Comparison of ENCODE assay signal across 28 mouse cellular contexts in the genomic region with DNA sequence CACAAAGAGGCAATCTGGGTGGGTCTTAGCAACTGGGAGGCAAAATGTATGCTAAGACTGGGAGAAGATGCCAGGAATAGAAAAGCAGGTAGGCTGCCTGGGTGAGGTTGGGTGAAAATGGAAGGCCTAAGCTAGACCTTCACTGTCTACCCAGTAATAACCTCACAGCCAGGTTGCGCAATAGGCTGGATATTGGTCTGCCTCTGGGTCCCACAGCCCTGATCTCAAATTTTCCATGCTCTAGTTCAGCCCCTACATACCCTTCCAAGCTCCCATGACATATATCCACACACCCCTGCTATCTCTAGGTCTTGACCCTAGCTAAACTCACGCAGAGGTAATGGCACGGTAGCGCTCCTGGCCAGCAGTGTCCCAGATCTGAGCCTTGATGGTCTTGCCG. TPM values are rescaled to one million over a fixed set of nuclear protein-coding genes. Genes with fewer than 3 reads are reported as not detected.
DNase-seq lines count a peak whose midpoint lies in the region; ATAC-seq and TF ChIP-seq lines count a peak whose summit lies in the region.
"Had no signal": no experiment of that assay in that cellular context is flagged by ENCODE, and none has a peak within 500 bp of the region (broad histone marks: within the 10 kb centered on the region; RNA-seq: fewer than 3 reads in every experiment).

No protein-coding gene starts in this region.

- intact Hi-C loops in gastrocnemius, adult 2 months (cut with DNase I), result no loop called here
- intact Hi-C loops in gastrocnemius, postnatal 36 days (cut with DNase I), result no loop called here

- H3K27ac ChIP-seq in gastrocnemius, adult 2 months, result peak overlapping the region; percentile 4; the same call in 1 of the 2 replicates
- H3K27ac ChIP-seq in lung, postnatal 0 days (ENCODE audit: low read length), result no peak overlapping the region
- H3K27ac ChIP-seq: embryonic facial prominence, embryonic 10.5 days; embryonic facial prominence, embryonic 15.5 days; forebrain, embryonic 12.5 days; heart, embryonic 13.5 days; kidney, embryonic 15.5 days; neural tube, embryonic 12.5 days; stomach, embryonic 15.5 days had no signal

- no peak overlapping the region for H3K4me2 ChIP-seq in lung, postnatal 0 days (replicated peaks; ENCODE audit: low read depth, low read length)
- H3K4me2 ChIP-seq in myocyte (ENCODE audit: low read depth), result no peak overlapping the region
- H3K4me2 ChIP-seq: embryonic facial prominence, embryonic 15.5 days; forebrain, embryonic 12.5 days; heart, embryonic 13.5 days; kidney, embryonic 15.5 days; neural tube, embryonic 12.5 days; stomach, embryonic 15.5 days had no signal

- no peak for TF ChIP-seq CTCF in gastrocnemius, adult 2 months (IDR thresholded peaks at IDR 0.05)
- TF ChIP-seq CTCF in lung, postnatal 0 days (IDR thresholded peaks at IDR 0.05), result no peak

- H3K9ac ChIP-seq in lung, postnatal 0 days (replicated peaks; ENCODE audit: low read depth), result no peak overlapping the region
- H3K9ac ChIP-seq: embryonic facial prominence, embryonic 15.5 days; forebrain, embryonic 12.5 days; forebrain, postnatal 0 days; heart, embryonic 13.5 days; kidney, embryonic 15.5 days; neural tube, embryonic 12.5 days; stomach, embryonic 15.5 days had no signal

- DNase-seq in gastrocnemius, adult 2 months, result peak; percentile 43
- DNase-seq in gastrocnemius, postnatal 36 days, result no peak
- peak; percentile 41 for DNase-seq in lung, postnatal 14 days
- no peak for DNase-seq in lung, postnatal 0 days (ENCODE audit: low spot score)
- DNase-seq in NIH3T3 (ENCODE audit: low read depth), result peak; percentile 28
- DNase-seq: B cell, adult 2 months; cerebellum, adult 8-10 months; cerebellum, postnatal 25 days; forebrain, postnatal 0 days; gastrocnemius, postnatal 10 days; heart, postnatal 10 days; kidney, adult 18-20 months; kidney, postnatal 25 days; liver; right cerebral cortex, postnatal 14 days had no signal

- WGBS in lung, postnatal 0 days, result 94% methylated on average over 5 of the region's 5 CpGs

- no peak for TF ChIP-seq EP300 in lung, postnatal 0 days (IDR thresholded peaks at IDR 0.05)

- no peak overlapping the region for H3ac ChIP-seq in myocyte (ENCODE audit: control insufficient read depth, insufficient read length)

- no peaks in the 10 kb centered on the region for H3K9me3 ChIP-seq in lung, postnatal 0 days (ENCODE audit: low read length)
- H3K9me3 ChIP-seq: embryonic facial prominence, embryonic 10.5 days; embryonic facial prominence, embryonic 15.5 days; forebrain, embryonic 12.5 days; G1E; heart, embryonic 13.5 days; kidney, embryonic 15.5 days; neural tube, embryonic 12.5 days; stomach, embryonic 15.5 days had no signal

- no peak for TF ChIP-seq POLR2A in myocyte (IDR thresholded peaks at IDR 0.05; ENCODE audit: insufficient read length, low read depth)

- no peaks in the 10 kb centered on the region for H3K27me3 ChIP-seq in lung, postnatal 0 days (replicated peaks; ENCODE audit: insufficient read depth, low read length)
- H3K27me3 ChIP-seq in myocyte (ENCODE audit: control insufficient read depth, insufficient read depth, insufficient read length), result no peaks in the 10 kb centered on the region
- H3K27me3 ChIP-seq: embryonic facial prominence, embryonic 15.5 days; forebrain, embryonic 12.5 days; heart, embryonic 13.5 days; kidney, embryonic 15.5 days; neural tube, embryonic 12.5 days; Patski; stomach, embryonic 15.5 days had no signal

- ATAC-seq in lung, postnatal 0 days, result no peak
- ATAC-seq in CD4-positive, CD25-positive, alpha-beta regulatory T cell, adult 4 months, result no peak
- ATAC-seq: forebrain, postnatal 0 days; hindbrain, embryonic 16.5 days; midbrain, embryonic 16.5 days; Patski had no signal

- peaks cover 33% of the 10 kb centered on the region for H3K79me2 ChIP-seq in myocyte (ENCODE audit: control insufficient read depth, insufficient read depth)

- H3K4me1 ChIP-seq in lung, postnatal 0 days (ENCODE audit: insufficient read depth, low read depth, low read length), result no peaks in the 10 kb centered on the region
- H3K4me1 ChIP-seq: embryonic facial prominence, embryonic 10.5 days; kidney, embryonic 15.5 days; neural tube, embryonic 12.5 days; stomach, embryonic 15.5 days had no signal

- H3K4me3 ChIP-seq in gastrocnemius, adult 2 months, result no peak overlapping the region
- no peak overlapping the region for H3K4me3 ChIP-seq in lung, postnatal 0 days (ENCODE audit: low read depth, low read length)
- no peak overlapping the region for H3K4me3 ChIP-seq in myocyte
- H3K4me3 ChIP-seq: embryonic facial prominence, embryonic 10.5 days; embryonic facial prominence, embryonic 15.5 days; forebrain, embryonic 12.5 days; heart, embryonic 13.5 days; kidney, embryonic 15.5 days; neural tube, embryonic 12.5 days; stomach, embryonic 15.5 days had no signal

- peaks cover 17% of the 10 kb centered on the region; the same call in 1 of the 2 replicates for H3K36me3 ChIP-seq in lung, postnatal 0 days (ENCODE audit: insufficient read depth, low read length)
- peaks cover 31% of the 10 kb centered on the region for H3K36me3 ChIP-seq in myocyte (ENCODE audit: control insufficient read depth, insufficient read depth)

TF ChIP-seq in myocyte, 11 proteins besides CTCF, POLR2A, EP300 and RAD21:
- TF ChIP-seq USF1 (IDR thresholded peaks at IDR 0.05; ENCODE audit: low read depth), result no peak
- peak; percentile 90 for TF ChIP-seq CEBPB (IDR thresholded peaks at IDR 0.05; ENCODE audit: insufficient read depth, poor library complexity, severe bottlenecking)

RNA-seq across cellular contexts. Expression of a gene that starts 10.9 kb away (rescaled TPM):
- total RNA-seq in gastrocnemius, adult 2 months (2021), result 100 to 1,000 TPM; 134 to 150 TPM
- total RNA-seq in gastrocnemius, postnatal 36 days (2021), result 100 to 1,000 TPM; 120 to 147 TPM
- polyA plus RNA-seq in lung, postnatal 0 days (2015; fragmentation: Nextera tagmentation; extraction: Ambion mirVana), result 258 and 279 TPM in 2 replicates
- 126 TPM for polyA plus RNA-seq in myocyte (2012; fragmentation: generic; extraction: Trizol)
- polyA plus RNA-seq in CD4-positive, CD25-positive, alpha-beta regulatory T cell, adult 4 months (2017; shearing (Covaris generic)), result 100 to 1,000 TPM; 257 to 400 TPM

RNA-seq across cellular contexts. Expression of a gene that starts 31.0 kb away (rescaled TPM):
- total RNA-seq in gastrocnemius, adult 2 months (2021), result 10 to 100 TPM; 88.8 to 90.7 TPM
- 10 to 100 TPM; 83.8 to 92.6 TPM for total RNA-seq in gastrocnemius, postnatal 36 days (2021)
- polyA plus RNA-seq in lung, postnatal 0 days (2015; fragmentation: Nextera tagmentation; extraction: Ambion mirVana), result 104 and 106 TPM in 2 replicates
- 51.5 TPM for polyA plus RNA-seq in myocyte (2012; fragmentation: generic; extraction: Trizol)
- polyA plus RNA-seq in CD4-positive, CD25-positive, alpha-beta regulatory T cell, adult 4 months (2017; shearing (Covaris generic)), result 10 to 100 TPM; 23.1 to 24.4 TPM

RNA-seq across cellular contexts. Expression of a gene that starts 32.2 kb away (rescaled TPM):
- 1 to 10 TPM; 1.4 to 5.9 TPM for total RNA-seq in gastrocnemius, adult 2 months (2021)
- 10 to 100 TPM in 1 of 2 experiments, 1 to 10 TPM in 1; 8.0 to 11.7 TPM for total RNA-seq in gastrocnemius, postnatal 36 days (2021)
- 125 and 137 TPM in 2 replicates for polyA plus RNA-seq in lung, postnatal 0 days (2015; fragmentation: Nextera tagmentation; extraction: Ambion mirVana)
- 42.8 TPM for polyA plus RNA-seq in myocyte (2012; fragmentation: generic; extraction: Trizol)
- polyA plus RNA-seq in CD4-positive, CD25-positive, alpha-beta regulatory T cell, adult 4 months (2017; shearing (Covaris generic)), result 1 to 10 TPM; 4.4 to 6.1 TPM
- polyA plus RNA-seq: G1E had no signal

Comparison
In these comparisons a context has a peak if more than half of its experiments do, and no peak if none do; other contexts are left out.
1. DNase-seq: peak in gastrocnemius, adult 2 months (single experiment), lung, postnatal 14 days (single experiment) and NIH3T3 (single experiment); none in gastrocnemius, postnatal 36 days (0 of 2) and lung, postnatal 0 days (single experiment).